Mouse (Mus musculus) forebrain, embryonic 15.5 days (tissue): Measurements from ENCODE around the gene Pappa. TPM values are rescaled to one million over a fixed set of nuclear protein-coding genes. Genes with fewer than 3 reads are reported as not detected.

ENCODE experiments used
- ATAC-seq: fragments of 200-750 bp; cut with Nextera tagmentation; replicated peaks from 2 replicates; pipeline ENCODE4 v1.8.0; 2017; ENCODE audit warnings: mild to moderate bottlenecking, moderate TSS enrichment, moderate library complexity
- H3K27ac ChIP-seq: fragments of 300-500 bp; sonication (generic); replicated peaks from 2 replicates; pipeline ENCODE4 v1.5.1; 2015; ENCODE audit warnings: mild to moderate bottlenecking, inconsistent platforms
- H3K27me3 ChIP-seq: fragments of 300-500 bp; sonication (generic); 2 replicates; pipeline ENCODE4 v1.6.1; 2015; ENCODE audit warnings: inconsistent platforms
- H3K36me3 ChIP-seq: fragments of 300-500 bp; sonication (generic); 2 replicates; pipeline ENCODE4 v1.6.1; 2015; ENCODE audit warnings: mild to moderate bottlenecking, inconsistent platforms
- H3K4me1 ChIP-seq: fragments of 300-500 bp; sonication (generic); 2 replicates; pipeline ENCODE4 v1.6.1; 2015; ENCODE audit warnings: inconsistent platforms
- H3K4me2 ChIP-seq: fragments of 300-500 bp; sonication (generic); replicated peaks from 2 replicates; pipeline ENCODE4 v1.6.1; 2015; ENCODE audit warnings: mild to moderate bottlenecking, inconsistent platforms
- H3K4me3 ChIP-seq: fragments of 300-500 bp; sonication (generic); 2 replicates; pipeline ENCODE4 v1.5.1; 2015; ENCODE audit warnings: mild to moderate bottlenecking, inconsistent platforms
- H3K9ac ChIP-seq: fragments of 300-500 bp; sonication (generic); replicated peaks from 2 replicates; pipeline ENCODE4 v1.6.1; 2015; ENCODE audit warnings: mild to moderate bottlenecking, inconsistent platforms
- H3K9me3 ChIP-seq: fragments of 300-500 bp; sonication (generic); 2 replicates; pipeline ENCODE4 v1.6.1; 2016; ENCODE audit warnings: inconsistent platforms
- WGBS: fragments of 180-500 bp; shearing (Covaris S2); methylation state at CpG from one replicate; pipeline ENCODE4 v1.1.7; 2015; ENCODE audit warnings: mixed read lengths; 5-methylcytosine and 5-hydroxymethylcytosine counted together
- polyA plus RNA-seq: library from polyadenylated mRNA; unstranded; fragments of >200 nt; fragmentation: Nextera tagmentation; extraction: Ambion mirVana; gene quantifications from 2 replicates; pipeline ENCODE4 v1.2.1, GENCODE M21; 2015

The Pappa gene
- polyA plus RNA-seq, 1 experiment from 2014 or later: 0.39 TPM

GRCm38 (mm10) chr4:65279272-65279653, 155.3 kb downstream of the Pappa start:
- peaks cover 22% of the 10 kb centered on the region for H3K4me1 ChIP-seq
- H3K4me3 ChIP-seq: no peak overlapping the region
- H3K4me2 ChIP-seq: no peak overlapping the region
- ATAC-seq: no peak
- H3K9me3 ChIP-seq: no peaks in the 10 kb centered on the region
- no peak overlapping the region for H3K27ac ChIP-seq
- H3K36me3 ChIP-seq: no peaks in the 10 kb centered on the region
- WGBS: 40% methylated on average over 4 of the region's 4 CpGs
- H3K9ac ChIP-seq: no peak overlapping the region
- H3K27me3 ChIP-seq: no peaks in the 10 kb centered on the region

GRCm38 (mm10) chr4:65279979-65280677, 156.2 kb downstream of the Pappa start:
- peak; percentile 65 for ATAC-seq
- no peaks in the 10 kb centered on the region for H3K9me3 ChIP-seq
- H3K27ac ChIP-seq: no peak overlapping the region
- H3K36me3 ChIP-seq: no peaks in the 10 kb centered on the region
- 0% methylated on average over 7 of the region's 7 CpGs for whole genome bisulfite sequencing
- H3K9ac ChIP-seq: no peak overlapping the region
- no peak overlapping the region for H3K4me2 ChIP-seq
- peaks cover 22% of the 10 kb centered on the region for H3K4me1 ChIP-seq
- H3K27me3 ChIP-seq: no peaks in the 10 kb centered on the region
- no peak overlapping the region for H3K4me3 ChIP-seq

GRCm38 (mm10) chr4:65280888-65281287, 156.9 kb downstream of the Pappa start:
- Histone ChIP-seq H3K9ac (no peak overlapping the region), H3K27me3 (no peaks in the 10 kb centered on the region), H3K27ac (no peak overlapping the region), H3K36me3 (no peaks in the 10 kb centered on the region), H3K4me1 (peaks cover 22% of the 10 kb centered on the region), H3K4me2 (no peak overlapping the region), H3K9me3 (no peaks in the 10 kb centered on the region), H3K4me3 (no peak overlapping the region)
- ATAC-seq: no peak

GRCm38 (mm10) chr4:65283611-65284010, 159.6 kb downstream of the Pappa start:
- no peak overlapping the region for H3K27ac ChIP-seq
- H3K4me1 ChIP-seq: peaks cover 18% of the 10 kb centered on the region
- H3K4me2 ChIP-seq: no peak overlapping the region
- no peaks in the 10 kb centered on the region for H3K9me3 ChIP-seq
- ATAC-seq: no peak
- no peak overlapping the region for H3K4me3 ChIP-seq
- H3K36me3 ChIP-seq: no peaks in the 10 kb centered on the region
- H3K27me3 ChIP-seq: no peaks in the 10 kb centered on the region
- no peak overlapping the region for H3K9ac ChIP-seq
- WGBS: 91% methylated on average over 2 of the region's 2 CpGs

GRCm38 (mm10) chr4:65285165-65285564, 161.2 kb downstream of the Pappa start:
- no peak for ATAC-seq
- 76% methylated on average over 1 of the region's 1 CpGs for WGBS
- H3K36me3 ChIP-seq: no peaks in the 10 kb centered on the region

GRCm38 (mm10) chr4:65289247-65289646, 165.3 kb downstream of the Pappa start:
- WGBS: 64% methylated on average over 3 of the region's 3 CpGs
- no peak overlapping the region for H3K27ac ChIP-seq

More at GRCm38 (mm10) chr4:65285165-65285564, 161.2 kb downstream of the Pappa start:
- H3K4me3 ChIP-seq: no peak overlapping the region
- H3K4me2 ChIP-seq: no peak overlapping the region
- no peak overlapping the region for H3K27ac ChIP-seq
- no peaks in the 10 kb centered on the region for H3K27me3 ChIP-seq
- H3K9me3 ChIP-seq: no peaks in the 10 kb centered on the region
- peaks cover 3% of the 10 kb centered on the region; the same call in 1 of the 2 replicates for H3K4me1 ChIP-seq
- no peak overlapping the region for H3K9ac ChIP-seq

GRCm38 (mm10) chr4:65295741-65296140, 171.8 kb downstream of the Pappa start:
- Histone ChIP-seq H3K27ac (no peak overlapping the region), H3K4me2 (no peak overlapping the region), H3K27me3 (no peaks in the 10 kb centered on the region), H3K4me1 (peaks cover 13% of the 10 kb centered on the region), H3K4me3 (no peak overlapping the region), H3K9me3 (no peaks in the 10 kb centered on the region), H3K36me3 (no peaks in the 10 kb centered on the region), H3K9ac (no peak overlapping the region)
- ATAC-seq: no peak
- whole genome bisulfite sequencing: 48% methylated on average over 1 of the region's 1 CpGs

More at GRCm38 (mm10) chr4:65289247-65289646, 165.3 kb downstream of the Pappa start:
- no peak for ATAC-seq
- no peaks in the 10 kb centered on the region for H3K4me1 ChIP-seq
- no peak overlapping the region for H3K4me3 ChIP-seq
- H3K4me2 ChIP-seq: no peak overlapping the region
- H3K9ac ChIP-seq: no peak overlapping the region
- H3K9me3 ChIP-seq: no peaks in the 10 kb centered on the region
- no peaks in the 10 kb centered on the region for H3K36me3 ChIP-seq
- no peaks in the 10 kb centered on the region for H3K27me3 ChIP-seq

- ATAC-seq: no peak
- no peaks in the 10 kb centered on the region for H3K27me3 ChIP-seq
- WGBS: 9% methylated on average over 7 of the region's 7 CpGs
- peaks cover 13% of the 10 kb centered on the region for H3K4me1 ChIP-seq
- no peak overlapping the region for H3K9ac ChIP-seq
- no peak overlapping the region for H3K4me3 ChIP-seq
- H3K27ac ChIP-seq: no peak overlapping the region
- no peaks in the 10 kb centered on the region for H3K9me3 ChIP-seq
- no peaks in the 10 kb centered on the region for H3K36me3 ChIP-seq
- no peak overlapping the region for H3K4me2 ChIP-seq
These were observed 172.5 kb downstream of the Pappa start for GRCm38 (mm10) chr4:65296356-65296967.

GRCm38 (mm10) chr4:65296968-65297499, 173.1 kb downstream of the Pappa start:
- peaks cover 13% of the 10 kb centered on the region for H3K4me1 ChIP-seq
- ATAC-seq: peak; percentile 93
- H3K4me3 ChIP-seq: no peak overlapping the region
- H3K27me3 ChIP-seq: no peaks in the 10 kb centered on the region
- no peaks in the 10 kb centered on the region for H3K36me3 ChIP-seq
- H3K9me3 ChIP-seq: no peaks in the 10 kb centered on the region
- no peak overlapping the region; the same call in 1 of the 2 replicates for H3K4me2 ChIP-seq
- 2% methylated on average over 13 of the region's 13 CpGs for WGBS
- H3K27ac ChIP-seq: 0 out of 2 replicates have a peak overlapping the region, but pooled peaks have one; percentile 32
- H3K9ac ChIP-seq: no peak overlapping the region

- ATAC-seq: no peak
- Histone ChIP-seq H3K9ac (no peak overlapping the region), H3K27me3 (no peaks in the 10 kb centered on the region), H3K4me2 (no peak overlapping the region), H3K9me3 (no peaks in the 10 kb centered on the region), H3K27ac (no peak overlapping the region), H3K36me3 (no peaks in the 10 kb centered on the region), H3K4me1 (peaks cover 13% of the 10 kb centered on the region), H3K4me3 (no peak overlapping the region)
- WGBS: 57% methylated on average over 9 of the region's 9 CpGs
These were observed 174.5 kb downstream of the Pappa start for GRCm38 (mm10) chr4:65298212-65299181.

GRCm38 (mm10) chr4:65299365-65299764, 175.4 kb downstream of the Pappa start:
- H3K9me3 ChIP-seq: no peaks in the 10 kb centered on the region
- H3K27ac ChIP-seq: no peak overlapping the region
- no peaks in the 10 kb centered on the region for H3K36me3 ChIP-seq
- WGBS: 44% methylated on average over 1 of the region's 1 CpGs
- no peak overlapping the region for H3K9ac ChIP-seq
- H3K4me1 ChIP-seq: peaks cover 13% of the 10 kb centered on the region
- no peaks in the 10 kb centered on the region for H3K27me3 ChIP-seq
- no peak overlapping the region for H3K4me2 ChIP-seq
- no peak overlapping the region for H3K4me3 ChIP-seq
- no peak for ATAC-seq

- H3K4me2 ChIP-seq: no peak overlapping the region
- no peaks in the 10 kb centered on the region for H3K36me3 ChIP-seq
- H3K9ac ChIP-seq: no peak overlapping the region
- H3K4me3 ChIP-seq: no peak overlapping the region
- ATAC-seq: no peak
- WGBS: 55% methylated on average over 3 of the region's 3 CpGs
- H3K27ac ChIP-seq: no peak overlapping the region
- H3K4me1 ChIP-seq: peaks cover 13% of the 10 kb centered on the region
- no peaks in the 10 kb centered on the region for H3K9me3 ChIP-seq
- no peaks in the 10 kb centered on the region for H3K27me3 ChIP-seq
These were observed 176.5 kb downstream of the Pappa start for GRCm38 (mm10) chr4:65300431-65300830.
